In genomic region chr5:142761326-142761983, GRCm38 (mm10) we compare ENCODE assay signal across 7 mouse cellular contexts. TPM values are rescaled to one million over a fixed set of nuclear protein-coding genes. Genes with fewer than 3 reads are reported as not detected.
DNase-seq lines count a peak whose midpoint lies in the region; ATAC-seq lines count a peak whose summit lies in the region.

No protein-coding gene starts in this region.

- intact Hi-C loops in heart, postnatal 10 days (cut with DNase I), result no loop called here

- ATAC-seq in frontal cortex, adult (ENCODE audit: low TSS enrichment), result peak; percentile 87

- DNase-seq in cerebellum, adult 8-10 months, result peak; percentile 73
- peak; percentile 72 to 79 for DNase-seq in layer of hippocampus, postnatal 36 days
- peak; percentile 89 to 93 for DNase-seq in right cerebral cortex, postnatal 10 days (ENCODE audit: low spot score in 2 of 2)
- no peak for DNase-seq in heart, adult 18-20 months
- DNase-seq in heart, postnatal 10 days, result no peak
- no peak for DNase-seq in embryo, embryonic 10 days (ENCODE audit: low spot score)

RNA-seq across cellular contexts. Expression of gene Tnrc18, which starts 56.0 kb away (rescaled TPM):
- total RNA-seq in layer of hippocampus, postnatal 36 days (2021), result 100 to 1,000 TPM; 146 to 156 TPM
- total RNA-seq in heart, adult 18-20 months (2021), result 10 to 100 TPM; 39.2 to 48.2 TPM
- 10 to 100 TPM; 80.1 to 91.3 TPM for total RNA-seq in heart, postnatal 10 days (2021)

Comparison
In these comparisons a context has a peak if more than half of its experiments do, and no peak if none do; other contexts are left out.
1. DNase-seq: peak in cerebellum, adult 8-10 months (single experiment), layer of hippocampus, postnatal 36 days (2 of 2) and right cerebral cortex, postnatal 10 days (2 of 2); none in heart, adult 18-20 months (0 of 2), heart, postnatal 10 days (0 of 2) and embryo, embryonic 10 days (single experiment).